Mouse (Mus musculus) heart, postnatal 10 days (tissue): ENCODE measurements around the gene Pycr1. TPM values are rescaled to one million over a fixed set of nuclear protein-coding genes. Genes with fewer than 3 reads are reported as not detected.

Experiments
- DNase-seq, 2 experiments: peaks; one replicate each; pipeline ENCODE4 v3.0.0; 2021
- intact Hi-C: fragments of 180-260 bp; cut with DNase I; formaldehyde crosslinking; loops from one replicate; pipeline ENCODE4 v1.15.1; 2025
- total RNA-seq, 2 experiments: library from RNA; stranded (reverse); gene quantifications; 2 replicates each; pipeline ENCODE4 v1.2.3; 2021

Pycr1 gene
- total RNA-seq, 2 experiments from 2014 or later: 4.8 to 5.5 TPM

DNA sequence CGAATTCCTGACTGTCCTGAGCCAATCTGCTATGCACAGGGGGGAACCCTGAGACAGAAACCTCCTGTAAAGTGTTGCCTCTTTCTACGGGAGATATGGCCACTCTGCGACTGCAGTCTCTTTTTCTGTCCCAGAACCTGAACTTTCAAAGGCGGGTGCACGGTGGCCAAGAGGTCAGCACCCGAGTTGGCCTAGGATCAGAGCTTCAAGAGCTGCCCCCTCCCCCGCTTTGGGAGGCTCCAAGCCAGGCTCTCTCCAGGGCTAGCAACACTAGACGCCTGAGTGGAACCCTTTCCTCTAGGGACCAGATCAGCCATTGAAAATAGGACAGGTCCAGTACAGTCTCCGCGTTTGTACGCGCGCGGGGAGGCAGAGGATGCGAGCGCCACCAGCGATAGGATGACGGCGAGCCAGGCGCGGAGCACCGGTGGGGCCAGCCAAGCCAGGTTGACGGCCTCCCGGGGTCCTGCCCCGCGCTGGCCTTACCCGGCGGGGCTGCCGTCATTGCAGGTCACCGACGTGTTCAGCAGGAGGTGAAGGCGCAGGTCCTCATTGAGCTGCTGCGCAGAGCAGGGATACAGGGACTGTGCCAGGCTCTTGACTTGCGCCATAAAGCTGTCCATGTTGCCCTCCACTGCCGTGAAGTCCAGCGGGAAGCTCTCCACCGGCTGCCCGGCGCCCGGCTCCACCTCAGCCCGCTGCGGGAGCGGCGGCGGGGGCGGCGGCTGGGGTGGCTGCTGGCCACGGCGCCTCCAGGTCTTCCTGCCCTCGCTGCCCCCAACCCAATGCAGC, 16.1 kb upstream of the Pycr1 start:
- DNase-seq: no peak
- intact Hi-C loops: loop anchor here (1.0 to 5.0 kb wide), 3 partner anchors 19 to 118 kb away; no protein-coding TSS in a partner anchor

GRCm38 (mm10) chr11:120658876-120659410, 15.4 kb upstream of the Pycr1 start:
- peak; percentile 85 to 90 for DNase-seq
- intact Hi-C loops: loop anchor here (1.0 to 5.0 kb wide), 3 partner anchors 20 to 118 kb away; no protein-coding TSS in a partner anchor

- DNase-seq: no peak
- intact Hi-C loops: loop anchor here (5.0 kb wide), 1 partner anchor 120 kb away; no protein-coding TSS in a partner anchor
Measured at GRCm38 (mm10) chr11:120657301-120657700, 13.7 kb upstream of the Pycr1 start.

- intact Hi-C loops: loop anchor here (5.0 kb wide), 1 partner anchor 123 kb away; no protein-coding TSS in a partner anchor
- DNase-seq: no peak
Measured at GRCm38 (mm10) chr11:120654741-120655140, 11.2 kb upstream of the Pycr1 start.

DNA sequence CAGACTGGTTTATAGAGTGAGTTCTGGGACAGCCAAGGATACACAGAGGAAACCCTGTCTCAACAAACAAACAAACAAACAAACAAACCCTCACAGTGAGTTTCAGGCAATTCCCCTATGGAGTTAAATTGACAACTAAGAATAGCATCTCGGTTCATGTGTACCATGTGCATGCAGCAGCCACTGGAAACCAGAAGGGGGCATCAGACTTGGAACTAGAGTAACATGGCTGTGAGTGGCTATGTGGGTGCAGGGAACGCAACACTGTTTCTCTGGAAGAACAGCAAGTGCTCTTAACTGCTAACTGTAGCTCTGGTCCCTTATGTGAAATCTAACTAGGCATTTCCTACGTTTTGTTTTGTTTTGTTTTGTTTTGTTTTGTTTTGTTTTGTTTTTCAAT, 8.3 kb upstream of the Pycr1 start:
- intact Hi-C loops: no loop called here
- DNase-seq: no peak

DNA sequence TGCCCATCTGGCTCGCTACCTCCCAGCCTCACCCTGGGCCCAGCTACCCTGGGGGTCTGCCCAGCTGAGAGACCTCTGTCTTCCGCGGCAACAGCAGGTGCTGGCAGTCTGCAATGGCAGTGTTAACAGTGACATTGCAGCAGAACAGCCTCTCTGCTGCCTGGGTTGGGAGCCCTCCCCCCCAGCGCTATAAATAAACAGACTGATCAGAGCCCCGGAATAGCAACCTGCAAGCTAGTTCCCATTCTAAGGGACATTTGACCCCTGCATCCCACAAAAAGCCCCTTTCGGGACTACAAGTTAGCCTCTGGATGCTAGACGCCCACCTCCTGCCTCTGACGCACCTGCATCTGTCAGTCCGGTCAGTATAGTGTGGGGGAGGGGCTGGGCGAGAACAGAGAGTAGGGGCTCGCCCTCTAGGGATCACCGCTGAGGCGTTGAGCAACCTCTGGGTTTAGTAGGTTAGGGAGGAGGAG, 4.5 kb upstream of the Pycr1 start, which contains the start of gene Myadml2:
Myadml2 (minus strand) TSS at position 158 of the 476 bp plus-strand sequence.
- DNase-seq: peak; percentile 75 to 76
- intact Hi-C loops: no loop called here

DNA sequence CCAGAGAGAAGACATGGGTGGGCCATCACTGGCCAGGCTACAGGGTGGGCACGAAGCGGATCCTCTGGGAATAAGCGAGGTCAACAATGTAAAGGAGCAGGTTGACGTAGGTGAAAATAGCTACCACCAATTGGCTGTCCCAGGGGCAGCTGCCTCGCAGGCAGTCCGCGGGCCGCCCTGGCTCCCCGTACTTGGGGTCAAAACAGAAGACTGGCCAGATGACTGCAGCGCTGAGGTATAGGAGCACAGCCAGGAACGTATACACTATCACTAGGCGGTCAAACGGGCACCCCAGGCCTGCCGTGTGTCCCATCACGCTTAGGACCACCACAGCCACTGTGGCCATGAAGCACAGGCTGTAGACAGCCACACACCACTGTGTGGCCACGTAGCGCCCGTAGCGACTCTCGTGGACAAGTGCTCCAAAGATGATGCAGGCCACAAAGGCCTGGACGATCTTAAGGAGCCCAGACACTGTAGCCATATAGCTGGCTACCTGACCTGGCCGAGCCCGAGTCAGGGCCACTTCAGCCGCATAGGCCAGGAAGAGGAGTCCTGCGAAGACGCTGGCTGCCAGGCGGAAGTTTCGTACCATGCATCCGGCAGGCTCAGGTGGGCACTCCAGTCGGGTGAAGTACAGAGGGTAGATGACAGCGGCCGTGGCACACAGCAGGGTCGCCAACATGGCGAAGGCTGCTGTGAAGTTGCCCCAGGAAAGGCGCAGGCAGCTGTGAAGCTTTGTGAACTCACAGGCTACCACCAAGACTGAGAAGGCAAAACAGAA, 3.7 kb upstream of the Pycr1 start:
- intact Hi-C loops: no loop called here
- DNase-seq: peak in 1 of 2 experiments; percentile 39

GRCm38 (mm10) chr11:120642939-120643600, 499 bp downstream of the Pycr1 start:
- intact Hi-C loops: no loop called here
- no peak for DNase-seq

DNA sequence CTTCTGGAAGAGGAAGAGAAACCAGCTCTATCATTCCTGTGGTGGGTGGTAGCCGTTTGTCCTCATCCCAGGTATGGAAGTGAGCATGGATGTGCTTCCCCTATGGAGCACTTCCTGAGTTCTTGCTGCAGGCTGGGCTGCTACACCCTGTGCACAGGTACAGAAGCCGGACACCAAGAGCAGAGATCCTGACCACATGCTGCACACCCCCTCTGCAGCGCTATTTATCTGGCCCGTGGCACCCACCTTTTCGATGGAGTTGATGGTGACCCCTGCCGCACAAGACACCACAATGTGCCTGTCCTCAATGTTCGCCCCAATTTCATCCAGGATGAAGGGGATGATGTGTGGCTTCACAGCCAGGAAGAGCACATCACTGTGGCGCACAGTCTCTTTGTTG, 1.7 kb downstream of the Pycr1 start:
- intact Hi-C loops: no loop called here
- DNase-seq: no peak

- intact Hi-C loops: no loop called here
- DNase-seq: no peak
Measured at GRCm38 (mm10) chr11:120641255-120641654, 2.3 kb downstream of the Pycr1 start.

DNA sequence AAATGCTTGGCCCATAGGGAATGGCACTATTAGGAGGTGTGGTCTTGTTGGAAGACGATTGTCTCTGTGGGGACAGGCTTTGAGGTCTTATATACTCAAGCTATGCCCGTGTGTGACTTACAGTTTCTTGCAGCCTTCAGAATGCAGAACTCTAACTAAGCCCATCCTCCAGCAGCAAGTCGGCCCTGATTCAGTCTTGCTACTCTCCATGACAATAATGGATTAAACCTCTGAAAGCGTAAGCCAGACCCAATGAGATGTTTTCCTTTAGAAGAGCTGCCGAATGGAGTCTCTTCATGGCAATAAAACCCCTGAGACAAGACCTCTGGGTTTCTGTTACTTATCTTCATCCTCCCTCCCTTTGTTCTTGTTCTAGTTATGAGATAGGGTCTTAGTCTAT, 8.8 kb downstream of the Pycr1 start:
- no peak for DNase-seq
- intact Hi-C loops: no loop called here

DNA sequence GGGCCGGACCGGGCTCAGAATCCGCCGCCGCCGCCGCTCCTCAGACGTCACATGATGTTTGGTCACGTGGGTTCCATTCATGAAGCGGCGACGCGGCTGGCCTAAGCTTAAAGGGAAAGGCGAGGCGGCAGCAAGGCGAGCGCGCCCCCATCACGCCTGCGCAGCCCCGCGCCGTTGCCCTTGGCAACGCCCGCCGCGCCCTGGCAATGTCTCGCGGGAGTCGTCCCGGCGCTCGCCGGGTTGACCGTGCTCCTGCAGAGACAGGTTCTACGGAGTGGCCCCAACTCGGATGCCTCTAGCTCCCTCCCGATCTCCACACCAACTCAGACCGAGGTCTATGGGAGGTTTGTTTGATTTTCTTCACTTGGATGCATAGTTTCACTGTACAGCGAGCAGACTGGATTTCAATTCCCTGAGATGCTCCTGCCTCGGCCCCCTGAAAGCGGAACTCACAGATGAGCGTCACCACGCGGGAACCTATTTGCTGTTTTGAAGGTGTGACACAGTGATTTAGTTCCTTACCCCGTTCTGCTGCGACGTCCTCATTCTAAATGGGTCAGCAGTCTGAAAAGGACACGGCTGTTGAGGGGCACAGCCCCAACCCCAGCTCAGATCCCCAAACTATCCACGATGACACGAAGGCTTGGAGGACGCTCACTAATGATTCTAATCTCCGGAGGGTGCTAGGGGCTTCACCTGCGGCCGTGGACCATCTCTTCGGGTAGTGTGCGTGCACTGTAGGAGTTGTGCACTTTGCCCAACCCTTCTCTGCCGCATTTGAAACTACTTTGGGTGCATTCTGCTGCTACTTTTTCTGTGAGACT, 9.8 kb downstream of the Pycr1 start, which contains the start of gene Mafg:
Mafg (minus strand) TSS at position 81 of the 824 bp plus-strand sequence.
- intact Hi-C loops: no loop called here
- peak; percentile 95 for DNase-seq

GRCm38 (mm10) chr11:120632559-120633519, 10.7 kb downstream of the Pycr1 start:
- DNase-seq: peak; percentile 78 to 80
- intact Hi-C loops: no loop called here

GRCm38 (mm10) chr11:120631726-120632448, 11.7 kb downstream of the Pycr1 start:
- intact Hi-C loops: no loop called here

GRCm38 (mm10) chr11:120630881-120631725, 12.5 kb downstream of the Pycr1 start:
- intact Hi-C loops: no loop called here
- no peak for DNase-seq

More at GRCm38 (mm10) chr11:120631726-120632448, 11.7 kb downstream of the Pycr1 start:
- no peak for DNase-seq

DNA sequence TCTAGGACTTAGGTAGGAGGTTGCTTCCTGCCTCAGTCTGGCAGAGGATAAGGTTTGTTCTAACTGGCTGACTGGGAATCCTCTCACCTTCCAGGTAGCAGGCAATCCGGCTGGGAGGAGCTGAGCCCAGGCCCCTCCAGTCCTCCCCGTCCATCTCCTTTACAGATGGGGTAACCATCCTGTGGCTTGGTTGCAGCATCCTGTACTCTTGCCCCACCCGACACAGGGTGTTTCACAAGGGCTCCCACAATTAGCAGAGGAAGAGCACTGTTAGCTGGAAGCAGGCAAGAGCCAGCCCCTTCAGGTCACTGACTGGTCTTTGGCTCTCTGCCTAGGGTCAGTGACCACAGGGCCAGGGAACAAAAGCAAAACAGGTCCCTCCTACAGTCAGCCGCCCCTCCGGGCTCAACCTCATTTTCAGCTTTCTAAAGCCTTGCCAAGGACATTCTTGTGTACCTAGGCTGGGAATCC, 13.1 kb downstream of the Pycr1 start:
- DNase-seq: peak in 1 of 2 experiments; percentile 56
- intact Hi-C loops: no loop called here

DNA sequence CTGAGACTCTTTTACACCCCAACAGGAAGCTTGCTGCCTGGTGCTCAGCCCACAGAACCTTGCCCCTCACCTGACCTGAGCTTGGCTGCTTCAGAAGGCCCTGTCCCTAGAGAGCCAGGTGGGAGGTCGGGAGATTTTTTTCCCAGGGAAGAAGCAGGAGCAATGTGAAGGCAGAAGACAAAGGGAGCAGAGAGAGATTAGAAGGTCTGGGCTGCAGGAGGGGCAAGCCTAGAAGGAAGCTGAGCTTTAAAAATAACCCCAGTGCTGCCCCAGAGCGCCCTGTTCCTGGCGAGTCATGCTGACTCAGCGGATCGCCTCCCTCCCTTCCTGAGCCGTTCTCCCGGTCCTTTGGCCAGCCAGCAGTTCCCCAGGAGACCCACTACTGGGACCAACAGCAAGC, 13.7 kb downstream of the Pycr1 start:
- intact Hi-C loops: no loop called here

More for the DNA sequence above, 13.7 kb downstream of the Pycr1 start:
- DNase-seq: peak; percentile 68 to 73
